Mouse (Mus musculus) midbrain, postnatal 0 days (tissue): ENCODE measurements at regions not wholly inside any gene's neighbourhood (a gene's known extent, or its start where the extent isn't known, plus 50 kb on each side); places are given as distances from the start of the nearest gene placed in this dataset.
A peak's percentile ranks its signal among the peaks of the same experiment; 100 is the strongest.

Experiments
- ATAC-seq: fragments of 200-750 bp; cut with Nextera tagmentation; 2 replicates; pipeline ENCODE4 v1.8.0; 2017; ENCODE audit warnings: moderate number of reproducible peaks, mild to moderate bottlenecking, moderate TSS enrichment, moderate library complexity; ENCODE audit not compliant: low FRiP score
- DNase-seq: peaks from one replicate; pipeline ENCODE4 v3.0.0-alpha.2; 2015; ENCODE audit warnings: low spot score
- H3K27ac ChIP-seq: fragments of 300-500 bp; sonication (generic); 2 replicates; pipeline ENCODE4 v1.5.1; 2014; ENCODE audit warnings: low read depth, mild to moderate bottlenecking, low read length, mixed read lengths
- H3K27me3 ChIP-seq: fragments of 300-500 bp; sonication (generic); 2 replicates; pipeline ENCODE4 v1.6.1; 2014; ENCODE audit warnings: low read length, control low read depth, mixed read lengths; ENCODE audit not compliant: insufficient read depth
- H3K36me3 ChIP-seq: fragments of 300-500 bp; sonication (generic); 2 replicates; pipeline ENCODE4 v1.6.1; 2014; ENCODE audit warnings: low read length, control low read depth, mixed read lengths; ENCODE audit not compliant: insufficient read depth
- H3K4me1 ChIP-seq: fragments of 300-500 bp; sonication (generic); 2 replicates; pipeline ENCODE4 v1.6.1; 2014; ENCODE audit warnings: mild to moderate bottlenecking, control low read depth, antibody characterized with exemption, low read length, mixed read lengths; ENCODE audit not compliant: insufficient read depth
- H3K4me2 ChIP-seq: fragments of 300-500 bp; sonication (generic); 2 replicates; pipeline ENCODE4 v1.6.1; 2014; ENCODE audit warnings: low read depth, mild to moderate bottlenecking, low read length, mixed read lengths; ENCODE audit not compliant: poor library complexity, severe bottlenecking
- H3K4me3 ChIP-seq: fragments of 300-500 bp; sonication (generic); 2 replicates; pipeline ENCODE4 v1.5.1; 2014; ENCODE audit warnings: low read depth, mild to moderate bottlenecking, low read length, moderate library complexity
- H3K9ac ChIP-seq: fragments of 300-500 bp; sonication (generic); replicated peaks from 2 replicates; pipeline ENCODE4 v1.6.1; 2014; ENCODE audit warnings: mild to moderate bottlenecking, low read length, moderate library complexity, mixed read lengths; ENCODE audit not compliant: poor library complexity, severe bottlenecking
- H3K9me3 ChIP-seq: fragments of 300-500 bp; sonication (generic); 2 replicates; pipeline ENCODE4 v1.6.1; 2016; ENCODE audit warnings: low read length, control low read depth
- CTCF ChIP-seq: IDR thresholded peaks from 2 replicates; pipeline ENCODE4 v1.5.1; 2016; ENCODE audit warnings: antibody characterized with exemption, mild to moderate bottlenecking
- WGBS: fragments of 180-500 bp; shearing (Covaris S2); extraction: QIAGEN DNeasy Blood & Tissue Kit; methylation state at CpG from one replicate; pipeline ENCODE4 v1.1.7; 2014; 5-methylcytosine and 5-hydroxymethylcytosine counted together

DNA sequence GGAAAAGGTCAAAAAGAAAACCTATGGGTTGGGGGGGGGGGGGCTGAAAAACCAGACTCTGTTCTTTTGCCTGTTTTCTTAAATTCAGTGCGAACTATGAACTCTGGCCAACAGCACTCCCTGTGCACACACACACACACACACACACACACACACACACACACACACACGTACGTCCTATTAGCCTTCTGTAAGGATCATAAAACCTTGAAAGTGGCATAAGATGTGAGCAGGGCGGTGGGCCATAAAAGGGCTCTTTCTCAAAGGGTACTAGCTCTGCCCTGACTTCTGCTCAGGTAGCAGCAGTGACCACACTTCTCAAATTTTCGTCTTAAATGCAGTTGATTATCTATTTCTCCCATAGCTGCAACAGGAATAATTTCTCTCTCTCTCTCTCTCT lies 199.2 kb downstream of the Lrig3 start:
- Histone ChIP-seq H3K27me3 (no peaks in the 10 kb centered on the region), H3K27ac (no peak overlapping the region), H3K4me2 (no peak overlapping the region), H3K36me3 (no peaks in the 10 kb centered on the region), H3K9ac (no peak overlapping the region), H3K4me3 (no peak overlapping the region), H3K9me3 (no peaks in the 10 kb centered on the region), H3K4me1 (no peaks in the 10 kb centered on the region)
- TF ChIP-seq CTCF = no peak
- DNase-seq (no peak), ATAC-seq (no peak)
- 92% methylated on average over 5 of the region's 5 CpGs for WGBS

DNA sequence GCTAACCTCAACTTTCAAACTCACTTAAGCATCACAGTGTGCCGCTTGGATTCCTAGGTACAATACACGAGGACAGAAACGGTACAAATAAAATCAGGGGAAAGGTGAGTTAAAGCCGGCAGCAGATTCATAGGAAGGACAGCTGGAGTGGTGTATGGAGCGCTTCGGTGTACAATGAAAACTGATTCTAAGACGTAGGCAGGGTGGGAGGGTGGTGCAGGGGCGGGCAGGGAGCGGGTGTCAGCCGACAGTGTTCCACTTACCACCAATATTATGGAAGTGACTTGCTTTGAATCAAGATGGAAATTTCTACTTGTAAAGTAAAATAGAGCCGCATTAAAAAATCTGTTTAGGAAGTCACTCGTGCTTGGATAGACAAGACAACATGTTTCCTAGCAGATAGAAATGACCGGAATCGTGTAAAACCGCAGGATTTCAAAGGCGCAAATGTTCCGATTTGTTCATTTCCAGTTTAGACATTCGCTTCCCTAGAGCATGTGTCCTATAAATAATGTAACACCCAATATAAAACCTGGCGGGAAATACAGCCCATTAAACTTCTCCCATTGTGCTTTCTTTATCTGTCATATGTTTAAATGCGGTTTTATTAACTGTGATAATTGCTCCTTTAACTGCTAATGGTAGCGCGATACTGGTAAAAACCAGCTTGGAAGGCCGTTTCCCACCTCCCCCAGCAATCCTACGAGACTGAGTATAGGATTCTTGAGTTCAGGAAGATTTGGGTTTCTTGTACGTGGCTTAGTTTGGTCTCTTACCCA lies 203.3 kb downstream of the Lrig3 start:
- WGBS = 83% methylated on average over 25 of the region's 25 CpGs
- Histone ChIP-seq H3K36me3 (no peaks in the 10 kb centered on the region), H3K4me1 (no peaks in the 10 kb centered on the region), H3K9me3 (no peaks in the 10 kb centered on the region), H3K4me3 (no peak overlapping the region), H3K9ac (no peak overlapping the region), H3K4me2 (no peak overlapping the region), H3K27ac (no peak overlapping the region), H3K27me3 (no peaks in the 10 kb centered on the region)
- TF ChIP-seq CTCF = no peak
- no peak for DNase-seq
- ATAC-seq = no peak

DNA sequence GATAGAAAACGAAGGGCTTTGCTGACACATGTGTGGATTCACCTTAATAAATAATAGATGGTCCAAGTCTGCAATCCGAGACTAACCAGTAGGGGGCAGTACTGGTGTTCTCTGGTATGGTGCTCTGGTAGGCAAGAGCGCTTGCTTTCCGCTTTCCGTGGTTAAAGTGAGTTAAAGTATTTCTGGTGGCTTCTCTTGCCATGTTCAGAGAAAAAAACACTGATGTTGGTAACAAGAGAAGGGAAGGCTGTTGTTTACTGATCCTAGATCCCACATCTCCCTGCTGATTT lies 203.9 kb downstream of the Lrig3 start:
- no peak overlapping the region for H3K9ac ChIP-seq
- H3K4me3 ChIP-seq = no peak overlapping the region
- H3K9me3 ChIP-seq = no peaks in the 10 kb centered on the region
- ATAC-seq = no peak
- peak; percentile 33 for DNase-seq
- peak; percentile 54 for TF ChIP-seq CTCF
- no peaks in the 10 kb centered on the region for H3K27me3 ChIP-seq
- 67% methylated on average over 5 of the region's 5 CpGs for WGBS
- no peak overlapping the region for H3K4me2 ChIP-seq
- no peaks in the 10 kb centered on the region for H3K36me3 ChIP-seq
- no peak overlapping the region for H3K27ac ChIP-seq
- H3K4me1 ChIP-seq = no peaks in the 10 kb centered on the region

DNA sequence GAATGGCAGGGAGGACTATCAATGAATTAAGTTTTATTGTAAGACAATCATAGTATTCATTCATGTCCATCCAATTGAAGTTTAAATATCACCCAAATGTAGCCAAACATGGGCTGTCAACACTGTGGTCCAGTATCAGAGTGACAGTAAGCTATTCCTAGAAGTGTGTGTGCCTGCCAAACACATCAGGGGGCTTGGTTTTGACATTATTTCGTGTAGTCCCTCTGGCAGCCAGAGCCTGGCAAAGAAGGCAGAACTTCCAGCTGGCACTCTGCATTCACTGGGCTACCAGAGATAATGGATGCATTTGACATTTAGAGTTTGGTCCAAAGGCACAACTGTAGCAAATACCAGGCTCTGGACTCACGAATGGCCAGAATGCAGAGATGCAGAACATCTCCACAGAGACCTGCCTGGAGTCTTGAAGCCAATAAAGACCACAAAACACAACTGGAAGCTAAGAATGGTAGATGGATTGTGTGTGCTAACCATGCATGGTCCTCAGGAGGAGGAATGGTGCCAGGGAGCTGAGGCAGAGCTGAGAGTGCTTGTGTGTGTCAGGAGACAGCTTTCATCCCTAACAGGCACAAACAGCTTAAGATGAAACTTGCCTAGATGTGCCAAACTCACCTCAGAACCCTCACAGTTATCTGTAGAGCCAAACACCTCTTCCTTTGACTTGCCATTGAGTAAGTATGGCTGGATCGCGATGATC lies 210.9 kb downstream of the Lrig3 start:
- Histone ChIP-seq H3K9ac (no peak overlapping the region), H3K27me3 (no peaks in the 10 kb centered on the region), H3K9me3 (no peaks in the 10 kb centered on the region), H3K4me1 (no peaks in the 10 kb centered on the region), H3K36me3 (no peaks in the 10 kb centered on the region), H3K4me3 (no peak overlapping the region), H3K27ac (no peak overlapping the region), H3K4me2 (no peak overlapping the region)
- DNase-seq = peak; percentile 90
- 76% methylated on average over 4 of the region's 4 CpGs for WGBS
- no peak; the same call in 1 of the 2 replicates for ATAC-seq
- TF ChIP-seq CTCF = no peak

DNA sequence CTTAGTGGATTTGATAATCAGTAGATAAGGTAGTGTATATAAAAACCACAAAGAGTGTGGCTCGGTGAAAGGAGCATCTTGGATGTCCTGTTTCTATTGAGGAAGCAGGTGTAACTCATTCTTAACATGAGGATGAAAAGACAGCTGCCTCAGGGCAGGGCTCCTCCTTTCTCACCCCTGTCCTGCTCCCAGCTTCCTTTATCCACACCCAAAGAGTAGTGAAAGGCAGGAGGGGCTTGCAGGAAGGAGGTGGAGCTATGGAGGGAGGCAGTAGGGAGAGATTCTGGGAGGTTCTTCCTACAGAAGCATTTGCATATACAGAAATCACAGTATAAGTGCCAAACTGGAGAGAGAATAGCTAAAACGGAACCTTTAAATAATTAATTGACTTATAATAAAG lies 216.4 kb downstream of the Lrig3 start:
- WGBS = 81% methylated on average over 2 of the region's 2 CpGs
- TF ChIP-seq CTCF = no peak
- Histone ChIP-seq H3K4me2 (no peak overlapping the region), H3K9me3 (no peaks in the 10 kb centered on the region), H3K4me1 (no peaks in the 10 kb centered on the region), H3K4me3 (no peak overlapping the region), H3K36me3 (no peaks in the 10 kb centered on the region), H3K27ac (no peak overlapping the region), H3K27me3 (no peaks in the 10 kb centered on the region), H3K9ac (no peak overlapping the region)
- no peak for DNase-seq
- ATAC-seq = no peak

DNA sequence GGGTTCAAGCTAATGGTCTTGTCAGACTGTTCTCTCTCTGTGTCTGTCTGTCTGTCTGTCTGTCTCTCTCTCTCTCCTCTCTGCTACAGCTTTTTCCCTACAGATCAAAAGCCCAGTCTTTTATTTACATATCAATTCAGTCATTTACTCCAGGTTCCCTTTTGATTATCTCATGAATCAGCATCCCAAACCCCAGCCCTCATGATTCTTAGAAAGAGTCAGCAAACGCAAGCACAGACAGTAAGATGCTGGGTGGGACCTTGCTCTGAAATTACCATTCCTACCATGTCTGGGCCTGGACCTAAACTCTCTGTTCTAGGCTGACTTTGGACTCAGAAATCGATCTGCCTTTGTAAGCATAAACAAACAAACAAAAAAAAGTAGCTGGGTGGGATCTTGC lies 218.0 kb downstream of the Lrig3 start:
- ATAC-seq = no peak
- H3K27ac ChIP-seq = no peak overlapping the region
- H3K27me3 ChIP-seq = no peaks in the 10 kb centered on the region
- H3K4me3 ChIP-seq = no peak overlapping the region
- no peak overlapping the region for H3K4me2 ChIP-seq
- no peak for TF ChIP-seq CTCF
- H3K9ac ChIP-seq = no peak overlapping the region
- no peaks in the 10 kb centered on the region for H3K36me3 ChIP-seq
- no peaks in the 10 kb centered on the region for H3K9me3 ChIP-seq
- DNase-seq = no peak
- no peaks in the 10 kb centered on the region for H3K4me1 ChIP-seq
- WGBS = 72% methylated on average over 2 of the region's 2 CpGs
